Mouse (Mus musculus): ENCODE data around the gene Ptpn12. TPM values are rescaled to one million over a fixed set of nuclear protein-coding genes. Genes with fewer than 3 reads are reported as not detected.

Gene Ptpn12
- polyA plus RNA-seq (2015; fragmentation: Nextera tagmentation; extraction: Ambion mirVana), result 29.1 TPM in 2 replicates

DNA sequence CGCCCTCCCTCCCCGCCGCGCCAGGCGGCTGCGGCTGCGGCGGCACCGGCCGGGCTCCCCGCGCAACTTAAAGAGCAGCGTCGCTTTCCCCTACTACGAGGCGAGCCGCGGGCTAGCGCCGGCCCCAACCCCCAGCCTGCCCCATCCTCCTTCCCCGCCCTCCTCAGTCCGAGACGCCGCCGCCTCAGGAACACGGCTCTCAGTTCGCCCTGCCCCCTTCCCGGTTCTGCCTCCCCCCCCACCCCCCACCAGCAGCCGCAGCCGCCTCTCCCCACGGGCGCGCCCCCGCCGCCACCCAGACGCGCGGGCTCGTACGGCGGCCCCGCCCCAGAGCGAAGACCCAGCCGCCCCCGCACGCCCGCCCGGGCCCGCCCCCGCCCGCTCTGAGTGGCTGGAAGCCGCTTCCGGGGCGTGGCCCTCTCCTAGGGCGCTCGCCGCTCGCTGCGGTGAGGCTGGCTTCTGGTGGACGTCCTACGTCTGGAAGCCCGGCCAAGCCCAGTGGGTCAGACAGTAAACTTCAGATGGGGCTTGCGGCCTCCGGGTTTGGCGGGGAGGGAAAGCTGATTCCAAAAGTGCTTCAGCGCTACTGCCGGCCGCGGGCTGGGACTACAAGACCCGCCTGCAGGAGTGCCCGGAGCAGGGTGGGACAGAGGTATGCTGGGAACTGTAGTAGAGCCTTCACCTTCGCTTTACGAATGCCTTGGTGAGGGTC is at the start of gene Ptpn12:
Ptpn12 (minus strand) TSS at position 92 of the 712 bp plus-strand sequence.
- H3K9ac ChIP-seq (replicated peaks), result peak within 1 kb of the TSS; percentile 99

DNA sequence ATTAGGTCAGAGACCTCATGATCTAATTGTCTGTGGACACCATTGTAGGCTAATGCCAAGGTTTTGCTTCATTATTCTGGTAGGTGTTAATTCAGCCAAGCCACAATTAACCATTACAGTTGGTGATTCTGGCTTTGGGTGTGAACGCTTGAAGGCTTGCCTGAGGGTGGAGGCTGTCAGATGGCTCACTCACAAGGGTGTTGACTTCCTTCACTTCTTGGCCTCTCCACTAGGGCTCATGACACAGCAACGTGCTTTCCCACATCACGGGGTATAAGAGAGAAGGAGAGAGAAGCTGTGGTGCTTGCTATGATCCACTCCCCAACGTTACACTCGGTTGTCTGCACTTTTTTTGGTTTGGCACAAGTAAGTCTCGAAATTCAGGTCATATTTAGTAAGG is 35.5 kb upstream of the Ptpn12 start:
- ATAC-seq, result no peak

More for the DNA sequence above, at the start of gene Ptpn12:
- Histone ChIP-seq H3K9me3 (no peaks in the 10 kb centered on the region), H3K4me3 (replicated peaks) (peak within 1 kb of the TSS; percentile 98), H3K27ac (peak within 1 kb of the TSS; percentile 100), H3K4me1 (replicated peaks) (peaks cover 30% of the 10 kb centered on the region), H3K4me2 (replicated peaks) (peak within 1 kb of the TSS; percentile 81), H3K27me3 (no peaks in the 10 kb centered on the region), H3K36me3 (no peaks in the 10 kb centered on the region)
- WGBS, result under 1% methylated on average over 59 of the region's 73 CpGs
- peak; percentile 96 for ATAC-seq

DNA sequence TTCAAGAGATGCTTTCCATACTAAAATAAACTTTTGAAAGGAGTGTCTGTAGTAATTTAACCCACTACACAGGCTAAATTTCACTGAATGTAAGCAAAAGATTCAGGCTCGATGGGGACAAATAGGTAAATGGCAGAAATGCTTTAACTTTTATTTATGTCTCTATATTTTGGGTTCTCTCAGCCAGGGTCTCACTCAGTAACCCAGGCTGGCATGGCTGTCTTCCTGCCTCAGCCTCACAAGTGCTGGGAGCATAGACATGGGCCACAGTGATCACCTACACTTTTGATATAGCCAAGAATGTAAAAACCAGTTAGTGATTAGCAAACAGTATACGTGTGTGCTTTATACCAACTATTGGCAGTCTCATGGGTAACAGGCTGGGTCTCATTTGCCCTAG is 1.5 kb upstream of the Ptpn12 start:
- 88% methylated on average over 2 of the region's 2 CpGs for WGBS
- Histone ChIP-seq H3K9ac (replicated peaks) (no peak overlapping the region), H3K36me3 (no peaks in the 10 kb centered on the region), H3K4me1 (replicated peaks) (peaks cover 20% of the 10 kb centered on the region), H3K27me3 (no peaks in the 10 kb centered on the region), H3K4me3 (replicated peaks) (no peak overlapping the region), H3K4me2 (replicated peaks) (no peak overlapping the region), H3K9me3 (no peaks in the 10 kb centered on the region), H3K27ac (no peak overlapping the region)
- ATAC-seq, result no peak

More for the DNA sequence above, 35.5 kb upstream of the Ptpn12 start:
- Histone ChIP-seq H3K27me3 (no peaks in the 10 kb centered on the region), H3K27ac (no peak overlapping the region), H3K4me1 (replicated peaks) (no peaks in the 10 kb centered on the region), H3K4me2 (replicated peaks) (no peak overlapping the region), H3K9me3 (no peaks in the 10 kb centered on the region), H3K4me3 (replicated peaks) (no peak overlapping the region), H3K9ac (replicated peaks) (no peak overlapping the region), H3K36me3 (no peaks in the 10 kb centered on the region)
- WGBS, result 77% methylated on average over 6 of the region's 6 CpGs

DNA sequence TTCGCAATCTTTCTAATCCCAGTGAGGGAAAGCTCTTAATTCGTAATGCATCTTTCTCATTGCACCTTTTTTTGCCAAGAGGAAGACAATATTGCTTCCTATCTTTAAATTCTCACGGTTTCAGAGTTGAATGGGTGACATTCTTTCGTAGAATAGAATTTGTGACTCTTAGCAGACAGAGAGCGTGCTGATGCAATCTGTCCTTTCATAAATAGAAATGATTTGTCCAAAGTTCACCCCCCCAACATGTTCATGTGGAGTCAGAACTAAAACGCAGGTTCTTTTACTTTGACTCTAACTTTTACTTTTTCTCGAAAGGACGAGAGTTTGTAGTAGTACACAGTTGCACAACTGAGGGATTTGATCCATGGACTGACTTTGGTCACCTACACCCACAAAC is 884 bp upstream of the Ptpn12 start:
- no peak for ATAC-seq
- Histone ChIP-seq H3K9ac (replicated peaks) (peak overlapping the region; percentile 61), H3K27ac (peak overlapping the region; percentile 100), H3K4me2 (replicated peaks) (peak overlapping the region; percentile 57), H3K4me3 (replicated peaks) (peak overlapping the region; percentile 98), H3K27me3 (no peaks in the 10 kb centered on the region), H3K36me3 (no peaks in the 10 kb centered on the region), H3K9me3 (no peaks in the 10 kb centered on the region), H3K4me1 (replicated peaks) (peaks cover 24% of the 10 kb centered on the region)
- WGBS, result 10% methylated on average over 8 of the region's 8 CpGs

DNA sequence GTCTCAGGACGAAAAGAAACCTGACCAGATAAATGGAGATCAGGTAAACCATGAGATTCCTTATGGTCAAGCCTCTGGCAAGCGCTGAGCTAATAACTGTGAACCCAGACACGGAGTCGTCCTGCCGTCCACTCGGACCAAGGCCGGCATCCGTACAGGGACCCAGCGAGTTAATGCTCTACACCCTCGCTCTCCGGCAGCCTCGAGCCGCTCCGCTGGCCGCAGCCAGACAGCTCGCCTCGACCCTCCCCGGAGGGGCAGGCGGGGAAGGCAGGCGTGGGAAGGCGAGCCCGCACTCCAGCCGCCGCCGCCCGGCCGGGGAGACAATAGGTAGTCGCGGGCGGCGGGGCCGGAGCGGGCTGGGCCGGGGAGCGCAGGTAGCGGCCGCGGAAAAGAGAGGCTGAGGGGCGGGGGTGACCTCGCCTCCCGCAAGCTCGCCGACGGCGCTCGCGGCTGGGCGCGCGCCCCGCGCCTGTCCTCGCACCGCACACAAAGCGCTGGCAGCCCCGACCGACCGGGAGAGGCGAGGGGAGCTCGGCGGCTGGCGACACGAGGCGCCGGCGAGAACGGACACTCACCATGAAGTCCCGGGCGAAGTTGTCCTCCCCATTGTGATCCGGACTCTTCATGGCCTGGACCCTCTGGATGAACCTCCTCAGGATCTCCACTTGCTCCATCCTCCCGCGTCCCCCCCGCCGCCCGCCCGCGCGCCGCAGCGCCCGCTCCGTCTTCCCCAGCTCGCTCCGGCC is 466 bp downstream of the Ptpn12 start:
- Histone ChIP-seq H3K9me3 (no peaks in the 10 kb centered on the region), H3K4me3 (replicated peaks) (peak overlapping the region; percentile 98), H3K4me2 (replicated peaks) (peak overlapping the region; percentile 81), H3K4me1 (replicated peaks) (peaks cover 30% of the 10 kb centered on the region), H3K27ac (peak overlapping the region; percentile 100), H3K36me3 (no peaks in the 10 kb centered on the region), H3K27me3 (no peaks in the 10 kb centered on the region), H3K9ac (replicated peaks) (peak overlapping the region; percentile 99)
- peak; percentile 71 for ATAC-seq
- 2% methylated on average over 61 of the region's 84 CpGs for WGBS

DNA sequence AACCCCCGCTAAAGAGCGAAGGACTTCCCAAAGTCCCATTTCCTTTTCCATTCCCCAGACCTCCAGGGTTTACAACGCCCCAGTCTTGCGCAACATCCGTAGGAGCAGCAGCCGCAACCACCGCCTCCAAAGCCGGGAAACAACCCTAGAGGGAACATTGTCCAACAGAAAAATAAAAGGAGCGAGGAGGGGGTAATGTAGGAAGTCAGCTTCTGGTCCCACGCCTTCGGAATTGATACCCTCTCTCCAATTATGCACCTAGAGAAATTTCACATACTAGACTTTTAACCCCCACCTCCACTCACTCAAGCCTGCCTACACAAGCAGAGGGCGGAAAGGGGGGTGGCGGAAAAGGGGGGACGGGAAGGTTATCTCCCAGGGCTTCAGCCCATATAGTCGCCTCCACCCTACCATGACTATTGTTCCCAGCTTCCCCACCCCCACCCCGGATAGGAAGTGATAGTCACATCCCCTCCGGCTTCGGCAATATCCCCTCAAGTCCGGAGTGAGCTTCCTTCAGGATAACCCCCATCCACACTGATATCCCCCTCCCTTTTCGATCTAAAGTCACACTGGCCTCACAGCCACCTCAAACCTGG is 1.1 kb downstream of the Ptpn12 start:
- ATAC-seq, result peak; percentile 18
- under 1% methylated on average over 20 of the region's 20 CpGs for WGBS
- Histone ChIP-seq H3K36me3 (no peaks in the 10 kb centered on the region), H3K9ac (replicated peaks) (peak overlapping the region; percentile 99), H3K27ac (peak overlapping the region; percentile 100), H3K27me3 (no peaks in the 10 kb centered on the region), H3K4me3 (replicated peaks) (peak overlapping the region; percentile 98), H3K4me1 (replicated peaks) (peaks cover 30% of the 10 kb centered on the region), H3K9me3 (no peaks in the 10 kb centered on the region), H3K4me2 (replicated peaks) (peak overlapping the region; percentile 81)

DNA sequence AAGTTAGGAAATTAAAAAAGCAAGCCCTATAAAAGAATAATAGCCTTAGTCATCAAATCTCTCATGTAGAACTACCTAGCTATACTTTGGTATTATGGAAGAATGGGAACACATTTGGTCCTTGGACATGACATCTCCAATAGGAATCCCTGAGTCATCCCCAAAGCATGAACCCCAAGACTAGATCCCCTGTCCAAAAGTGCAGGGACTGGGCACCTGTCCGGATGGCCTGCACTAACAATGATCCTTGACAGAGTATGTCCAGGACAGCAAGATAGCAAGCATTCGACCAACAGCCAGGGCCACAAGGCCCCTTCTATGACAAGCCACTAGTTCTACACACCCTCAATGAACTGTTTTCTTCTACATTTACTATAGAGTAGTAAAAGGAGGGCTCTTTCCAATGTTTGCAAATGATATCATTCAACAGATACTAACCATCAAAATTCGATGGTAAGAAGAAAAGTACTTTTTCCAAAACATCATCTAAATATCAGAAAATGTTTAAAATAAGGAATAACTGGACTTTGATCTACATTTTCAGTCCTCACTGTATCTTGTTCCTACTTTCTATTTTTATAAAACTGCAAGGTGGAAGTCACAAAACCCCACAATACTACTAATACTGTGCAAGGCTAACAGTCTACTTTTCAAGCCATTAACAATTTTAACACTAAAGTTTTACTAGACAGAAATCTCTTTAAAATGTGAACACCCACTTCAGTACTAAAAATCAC is 2.0 kb downstream of the Ptpn12 start:
- H3K27me3 ChIP-seq, result no peaks in the 10 kb centered on the region
- H3K4me2 ChIP-seq (replicated peaks), result peak overlapping the region; percentile 81
- H3K27ac ChIP-seq, result no peak overlapping the region
- peaks cover 30% of the 10 kb centered on the region for H3K4me1 ChIP-seq (replicated peaks)
- H3K36me3 ChIP-seq, result no peaks in the 10 kb centered on the region
- 58% methylated on average over 3 of the region's 3 CpGs for WGBS
- H3K4me3 ChIP-seq (replicated peaks), result peak overlapping the region; percentile 98
- no peaks in the 10 kb centered on the region for H3K9me3 ChIP-seq
- ATAC-seq, result no peak
- peak overlapping the region; percentile 99 for H3K9ac ChIP-seq (replicated peaks)

DNA sequence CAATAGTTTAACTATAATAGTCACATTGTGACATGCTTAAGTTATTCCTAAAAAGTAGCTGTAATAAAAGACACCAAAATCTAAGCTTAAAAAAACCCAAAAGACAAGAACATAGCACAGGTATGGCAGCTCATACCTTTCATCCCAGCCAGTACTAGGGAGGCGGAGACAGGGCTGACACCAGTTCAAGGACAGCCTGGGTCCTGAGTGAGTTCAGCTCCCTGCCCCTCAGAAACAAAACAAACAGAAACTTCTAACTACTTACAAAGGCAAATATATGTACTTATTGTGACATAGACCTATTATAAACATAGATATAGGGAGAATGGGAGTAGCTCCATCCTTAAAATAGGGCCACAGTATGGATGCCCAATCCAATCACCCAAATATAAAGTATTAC is 3.2 kb downstream of the Ptpn12 start:
- 97% methylated on average over 1 of the region's 1 CpGs for WGBS
- no peaks in the 10 kb centered on the region for H3K27me3 ChIP-seq
- H3K9me3 ChIP-seq, result no peaks in the 10 kb centered on the region
- peaks cover 30% of the 10 kb centered on the region for H3K4me1 ChIP-seq (replicated peaks)
- H3K36me3 ChIP-seq, result no peaks in the 10 kb centered on the region
- H3K27ac ChIP-seq, result no peak overlapping the region
- H3K4me2 ChIP-seq (replicated peaks), result no peak overlapping the region; the same call in 1 of the 2 replicates
- ATAC-seq, result no peak
- no peak overlapping the region for H3K4me3 ChIP-seq (replicated peaks)
- H3K9ac ChIP-seq (replicated peaks), result no peak overlapping the region

DNA sequence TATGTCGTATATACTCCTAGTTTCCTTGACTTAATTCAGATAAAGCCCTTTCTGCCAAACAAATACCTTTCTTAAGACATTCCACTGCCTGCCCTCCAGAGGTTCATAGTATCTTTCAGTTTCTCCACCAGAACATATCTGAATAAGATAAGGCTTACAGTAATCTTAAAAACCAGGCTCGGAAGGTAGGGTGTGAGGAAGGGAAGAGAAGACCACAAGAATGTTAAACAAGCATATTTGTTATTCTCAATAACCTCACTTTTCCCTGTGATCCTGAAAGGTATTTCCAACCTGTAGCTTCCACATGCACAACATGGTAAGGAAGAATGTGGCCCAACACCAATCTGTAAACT is 5.0 kb downstream of the Ptpn12 start:
- no peak for ATAC-seq
- no peaks in the 10 kb centered on the region for H3K9me3 ChIP-seq
- peaks cover 24% of the 10 kb centered on the region for H3K4me1 ChIP-seq (replicated peaks)
- H3K27me3 ChIP-seq, result no peaks in the 10 kb centered on the region
- no peak overlapping the region for H3K9ac ChIP-seq (replicated peaks)
- WGBS, result 94% methylated on average over 2 of the region's 2 CpGs
- H3K4me3 ChIP-seq (replicated peaks), result no peak overlapping the region
- H3K36me3 ChIP-seq, result no peaks in the 10 kb centered on the region
- H3K27ac ChIP-seq, result no peak overlapping the region
- H3K4me2 ChIP-seq (replicated peaks), result no peak overlapping the region

DNA sequence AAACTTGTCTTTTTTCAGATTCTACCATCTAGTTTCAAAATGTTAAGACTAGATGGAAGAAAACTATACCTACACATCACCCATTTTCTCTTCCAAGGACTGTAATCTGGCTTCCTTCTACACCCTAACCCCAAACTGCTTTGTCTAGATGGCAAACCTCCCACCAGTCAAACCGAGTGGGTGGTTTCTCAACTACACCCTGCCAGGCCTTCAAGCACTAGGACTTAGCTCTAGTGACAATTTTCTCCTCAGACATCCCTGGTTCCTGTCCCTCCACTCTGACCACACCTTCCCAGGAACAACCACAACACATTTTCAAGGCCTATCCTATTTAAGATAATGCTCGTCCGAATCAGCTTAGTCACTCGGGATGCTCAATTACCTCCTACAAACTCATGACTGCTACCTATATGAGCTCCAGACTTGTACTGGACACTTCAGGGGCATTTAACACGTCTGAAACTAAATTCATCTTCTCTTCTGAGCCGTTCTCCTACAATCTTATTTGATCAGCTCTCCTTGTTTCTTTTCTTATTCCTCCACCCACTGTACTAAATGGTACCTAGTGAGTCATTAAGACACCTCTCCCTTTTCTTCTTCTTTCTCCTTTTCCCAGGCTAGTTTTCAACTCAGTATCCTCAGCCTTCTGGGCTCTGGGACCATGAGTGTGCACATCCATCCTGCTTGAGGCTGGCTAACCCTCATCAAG is 5.5 kb downstream of the Ptpn12 start:
- H3K27me3 ChIP-seq, result no peaks in the 10 kb centered on the region
- H3K4me2 ChIP-seq (replicated peaks), result no peak overlapping the region
- H3K36me3 ChIP-seq, result no peaks in the 10 kb centered on the region
- H3K4me1 ChIP-seq (replicated peaks), result peaks cover 24% of the 10 kb centered on the region
- WGBS, result 89% methylated on average over 6 of the region's 6 CpGs
- no peak overlapping the region for H3K9ac ChIP-seq (replicated peaks)
- H3K27ac ChIP-seq, result no peak overlapping the region
- H3K4me3 ChIP-seq (replicated peaks), result no peak overlapping the region
- no peaks in the 10 kb centered on the region for H3K9me3 ChIP-seq
- ATAC-seq, result no peak

DNA sequence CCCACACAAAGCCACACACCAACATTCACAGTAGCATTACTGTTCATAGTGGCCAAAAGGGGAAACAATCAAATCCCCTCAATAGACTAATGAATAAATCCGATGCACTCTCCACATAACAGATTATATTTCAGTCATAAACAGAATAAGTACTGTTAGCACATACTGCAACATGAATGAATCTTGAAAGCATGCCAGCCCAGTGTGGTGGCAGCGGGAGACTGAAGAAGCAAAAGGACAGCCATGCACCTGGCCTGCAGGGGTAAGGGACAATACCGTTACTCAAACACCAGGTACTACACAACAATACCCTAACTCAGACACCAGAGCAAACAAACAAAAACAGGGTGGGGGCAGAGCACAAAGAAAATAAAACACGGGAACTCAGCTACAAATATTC is 6.7 kb downstream of the Ptpn12 start:
- Histone ChIP-seq H3K4me3 (replicated peaks) (no peak overlapping the region), H3K4me1 (replicated peaks) (peaks cover 28% of the 10 kb centered on the region), H3K4me2 (replicated peaks) (no peak overlapping the region), H3K27me3 (no peaks in the 10 kb centered on the region), H3K9me3 (no peaks in the 10 kb centered on the region), H3K27ac (no peak overlapping the region), H3K36me3 (no peaks in the 10 kb centered on the region), H3K9ac (replicated peaks) (no peak overlapping the region)
- no peak for ATAC-seq
- 97% methylated on average over 4 of the region's 4 CpGs for WGBS
